Mouse (Mus musculus) small intestine, adult 2 months (tissue): Measurements from ENCODE around the gene Myl4.

Experiments
- CTCF ChIP-seq: fragments of 200-500 bp; IDR thresholded peaks from 2 replicates; pipeline ENCODE4 v1.5.1; 2012; ENCODE audit warnings: low read depth, mild to moderate bottlenecking, control low read depth, inconsistent platforms, low read length, moderate library complexity, mixed read lengths; ENCODE audit not compliant: insufficient replicate concordance, insufficient read length; ENCODE audit errors: extremely low read depth
- POLR2A ChIP-seq: fragments of 200-500 bp; IDR thresholded peaks from 2 replicates; pipeline ENCODE4 v1.6.1; 2012; ENCODE audit warnings: low read depth, mild to moderate bottlenecking, control low read depth, inconsistent platforms, low read length, moderate library complexity

- TF ChIP-seq POLR2A (no peak), CTCF (no peak)
Measured at GRCm38 (mm10) chr11:104579575-104579974, 29.1 kb downstream of the Myl4 start.
